Mouse (Mus musculus): ENCODE results near the gene Mpst.

GRCm38 (mm10) chr15:78382115-78382514, 24.1 kb upstream of the Mpst start:
- TF ChIP-seq CTCF (IDR thresholded peaks at IDR 0.05; ENCODE audit: control insufficient read depth, insufficient read depth, insufficient replicate concordance, low read depth, low read length) = no peak
- TF ChIP-seq POLR2A (IDR thresholded peaks at IDR 0.05; ENCODE audit: control insufficient read depth, low read depth, low read length) = no peak

Measured in testis, adult 2 months (tissue).